Mouse (Mus musculus) hematopoietic stem cell, adult 5-6 weeks (primary cell): ENCODE measurements around the gene Anapc7. TPM values are rescaled to one million over a fixed set of nuclear protein-coding genes. Genes with fewer than 3 reads are reported as not detected.
A peak's percentile ranks its signal among the peaks of the same experiment; 100 is the strongest.

Experiments
- ATAC-seq, 2 experiments: fragments of 125-278 bp in 1 of 2; replicated peaks in 1 of 2; 2 replicates each; pipeline ENCODE4 v1.8.0; 2016 to 2017; ENCODE audit warnings: inconsistent platforms in 2 of 2, mild to moderate bottlenecking in 2 of 2, moderate number of reproducible peaks in 2 of 2, low read depth in 1 of 2, moderate TSS enrichment in 1 of 2; ENCODE audit not compliant: low FRiP score in 2 of 2, poor library complexity in 2 of 2, severe bottlenecking in 2 of 2, insufficient read depth in 1 of 2, low TSS enrichment in 1 of 2
- total RNA-seq: library from RNA; stranded (forward); fragments of 172-1452, 232-1000 nt; gene quantifications from 2 replicates; pipeline ENCODE4 v1.2.3, GENCODE M21; 2017

Anapc7 gene
- total RNA-seq = 38.1 and 50.9 TPM in 2 replicates

GRCm38 (mm10) chr5:122421271-122422068, at the start of gene Anapc7:
TSS of gene Anapc7 (plus strand) at chr5:122421693.
- peak; percentile 37 to 42 for ATAC-seq

GRCm38 (mm10) chr5:122372192-122372769, 49.2 kb upstream of the Anapc7 start, which contains the start of gene Fam216a:
TSS of gene Fam216a (minus strand) at chr5:122372364.
- peak; percentile 96 to 97 for ATAC-seq

- ATAC-seq = no peak
Observed at GRCm38 (mm10) chr5:122372878-122373277, 48.6 kb upstream of the Anapc7 start.

- no peak for ATAC-seq
Observed at GRCm38 (mm10) chr5:122377101-122377833, 44.2 kb upstream of the Anapc7 start.

GRCm38 (mm10) chr5:122378171-122378570, 43.3 kb upstream of the Anapc7 start:
- no peak for ATAC-seq

GRCm38 (mm10) chr5:122379374-122380155, 41.9 kb upstream of the Anapc7 start:
- peak; percentile 69 to 93 for ATAC-seq

GRCm38 (mm10) chr5:122390006-122390405, 31.5 kb upstream of the Anapc7 start:
- ATAC-seq = no peak

GRCm38 (mm10) chr5:122390671-122391070, 30.8 kb upstream of the Anapc7 start:
- ATAC-seq = no peak

- ATAC-seq = no peak
Observed at GRCm38 (mm10) chr5:122391178-122391785, 30.2 kb upstream of the Anapc7 start.

- ATAC-seq = peak; percentile 83 to 88
Observed at GRCm38 (mm10) chr5:122391786-122392180, 29.7 kb upstream of the Anapc7 start, which contains the start of gene Arpc3. TSS of gene Arpc3 (plus strand) at chr5:122391878.

- ATAC-seq = peak; percentile 25 to 51
Observed at GRCm38 (mm10) chr5:122392227-122393004, 29.1 kb upstream of the Anapc7 start.

- no peak for ATAC-seq
Observed at GRCm38 (mm10) chr5:122393887-122394286, 27.6 kb upstream of the Anapc7 start.

GRCm38 (mm10) chr5:122396791-122397190, 24.7 kb upstream of the Anapc7 start:
- ATAC-seq = peak; percentile 40 to 52

GRCm38 (mm10) chr5:122397495-122397894, 24.0 kb upstream of the Anapc7 start:
- ATAC-seq = no peak

GRCm38 (mm10) chr5:122399871-122400270, 21.6 kb upstream of the Anapc7 start:
- no peak for ATAC-seq

GRCm38 (mm10) chr5:122400628-122401302, 20.7 kb upstream of the Anapc7 start:
- 0 out of 4 replicates have a peak, but pooled peaks of 1 of the 2 experiments have one; percentile 6 for ATAC-seq
